Mouse (Mus musculus): ENCODE data around the gene Mybpc3. TPM values are rescaled to one million over a fixed set of nuclear protein-coding genes. Genes with fewer than 3 reads are reported as not detected.
A peak's percentile ranks its signal among the peaks of the same experiment; 100 is the strongest.
"Not testable (repeated sequence)": the region's sequence is repeated elsewhere in the genome, so short reads cannot be mapped to it uniquely, and the experiment has no call there.

Mybpc3 gene
- polyA plus RNA-seq, 1 experiment from 2014 or later = 0.14 TPM

- WGBS = 84% methylated on average over 6 of the region's 6 CpGs
- Histone ChIP-seq H3K4me2 (no peak overlapping the region), H3K9me3 (no peaks in the 10 kb centered on the region), H3K4me1 (0 out of 2 replicates have a peak, but pooled peaks cover 4% of the 10 kb centered on the region), H3K27me3 (no peaks in the 10 kb centered on the region), H3K27ac (no peak overlapping the region), H3K9ac (no peak overlapping the region), H3K36me3 (replicated peaks) (no peaks in the 10 kb centered on the region), H3K4me3 (replicated peaks) (no peak overlapping the region)
- no peak for ATAC-seq (ENCODE audit: low FRiP score)
Observed at GRCm38 (mm10) chr2:91090827-91091226, 27.1 kb upstream of the Mybpc3 start.

- H3K4me3 ChIP-seq (replicated peaks) = no peak overlapping the region
- no peak for ATAC-seq (ENCODE audit: low FRiP score)
- WGBS = 79% methylated on average over 14 of the region's 14 CpGs
- H3K4me2 ChIP-seq = no peak overlapping the region
- H3K36me3 ChIP-seq (replicated peaks) = no peaks in the 10 kb centered on the region
- H3K27ac ChIP-seq = no peak overlapping the region
- H3K9ac ChIP-seq = no peak overlapping the region
- H3K9me3 ChIP-seq = no peaks in the 10 kb centered on the region
- no peaks in the 10 kb centered on the region for H3K27me3 ChIP-seq
- no peaks in the 10 kb centered on the region for H3K4me1 ChIP-seq
Observed at GRCm38 (mm10) chr2:91096524-91096923, 21.4 kb upstream of the Mybpc3 start.

GRCm38 (mm10) chr2:91097015-91097414 lies 20.9 kb upstream of the Mybpc3 start:
- H3K27ac ChIP-seq = no peak overlapping the region
- no peak overlapping the region for H3K9ac ChIP-seq
- H3K4me3 ChIP-seq (replicated peaks) = no peak overlapping the region
- no peak overlapping the region for H3K4me2 ChIP-seq
- ATAC-seq (ENCODE audit: low FRiP score) = no peak
- H3K36me3 ChIP-seq (replicated peaks) = no peaks in the 10 kb centered on the region
- no peaks in the 10 kb centered on the region for H3K27me3 ChIP-seq
- WGBS = 89% methylated on average over 10 of the region's 10 CpGs
- H3K9me3 ChIP-seq = no peaks in the 10 kb centered on the region
- H3K4me1 ChIP-seq = no peaks in the 10 kb centered on the region

GRCm38 (mm10) chr2:91098156-91098555 lies 19.8 kb upstream of the Mybpc3 start:
- Histone ChIP-seq H3K9me3 (no peaks in the 10 kb centered on the region), H3K4me3 (replicated peaks) (no peak overlapping the region), H3K9ac (no peak overlapping the region), H3K36me3 (replicated peaks) (no peaks in the 10 kb centered on the region), H3K4me1 (no peaks in the 10 kb centered on the region), H3K27me3 (no peaks in the 10 kb centered on the region), H3K4me2 (no peak overlapping the region), H3K27ac (no peak overlapping the region)
- ATAC-seq (ENCODE audit: low FRiP score) = no peak
- WGBS = 90% methylated on average over 2 of the region's 2 CpGs

GRCm38 (mm10) chr2:91101124-91101740 lies 16.7 kb upstream of the Mybpc3 start:
- WGBS = 18% methylated on average over 7 of the region's 7 CpGs
- no peaks in the 10 kb centered on the region for H3K9me3 ChIP-seq
- H3K9ac ChIP-seq = no peak overlapping the region
- no peaks in the 10 kb centered on the region for H3K4me1 ChIP-seq
- H3K36me3 ChIP-seq (replicated peaks) = no peaks in the 10 kb centered on the region
- H3K27me3 ChIP-seq = no peaks in the 10 kb centered on the region
- no peak overlapping the region for H3K27ac ChIP-seq
- peak; percentile 78 for ATAC-seq (ENCODE audit: low FRiP score)
- H3K4me2 ChIP-seq = no peak overlapping the region
- no peak overlapping the region for H3K4me3 ChIP-seq (replicated peaks)

- H3K9ac ChIP-seq = no peak overlapping the region
- no peaks in the 10 kb centered on the region for H3K9me3 ChIP-seq
- WGBS = 88% methylated on average over 3 of the region's 3 CpGs
- H3K4me2 ChIP-seq = no peak overlapping the region
- no peaks in the 10 kb centered on the region for H3K4me1 ChIP-seq
- no peak overlapping the region for H3K4me3 ChIP-seq (replicated peaks)
- ATAC-seq (ENCODE audit: low FRiP score) = no peak
- H3K27me3 ChIP-seq = 0 out of 2 replicates have a peak, but pooled peaks cover 3% of the 10 kb centered on the region
- no peak overlapping the region for H3K27ac ChIP-seq
- no peaks in the 10 kb centered on the region for H3K36me3 ChIP-seq (replicated peaks)
Observed at GRCm38 (mm10) chr2:91108156-91108555, 9.8 kb upstream of the Mybpc3 start.

GRCm38 (mm10) chr2:91109241-91109640 lies 8.7 kb upstream of the Mybpc3 start:
- no peaks in the 10 kb centered on the region for H3K36me3 ChIP-seq (replicated peaks)
- 82% methylated on average over 5 of the region's 5 CpGs for WGBS

GRCm38 (mm10) chr2:91109807-91110385 lies 8.0 kb upstream of the Mybpc3 start:
- no peak overlapping the region for H3K4me3 ChIP-seq (replicated peaks)
- peaks cover 14% of the 10 kb centered on the region; the same call in 1 of the 2 replicates for H3K27me3 ChIP-seq
- no peak overlapping the region for H3K4me2 ChIP-seq
- 90% methylated on average over 5 of the region's 5 CpGs for WGBS
- H3K36me3 ChIP-seq (replicated peaks) = no peaks in the 10 kb centered on the region
- ATAC-seq (ENCODE audit: low FRiP score) = no peak
- no peaks in the 10 kb centered on the region for H3K9me3 ChIP-seq
- H3K4me1 ChIP-seq = no peaks in the 10 kb centered on the region
- H3K9ac ChIP-seq = no peak overlapping the region
- H3K27ac ChIP-seq = no peak overlapping the region

More at GRCm38 (mm10) chr2:91109241-91109640, 8.7 kb upstream of the Mybpc3 start:
- no peaks in the 10 kb centered on the region for H3K9me3 ChIP-seq
- H3K27me3 ChIP-seq = 0 out of 2 replicates have a peak, but pooled peaks cover 10% of the 10 kb centered on the region
- ATAC-seq (ENCODE audit: low FRiP score) = no peak
- H3K9ac ChIP-seq = no peak overlapping the region
- no peaks in the 10 kb centered on the region for H3K4me1 ChIP-seq
- no peak overlapping the region for H3K27ac ChIP-seq
- no peak overlapping the region for H3K4me3 ChIP-seq (replicated peaks)
- H3K4me2 ChIP-seq = no peak overlapping the region

GRCm38 (mm10) chr2:91110429-91110828 lies 7.5 kb upstream of the Mybpc3 start:
- no peak overlapping the region for H3K9ac ChIP-seq
- no peak overlapping the region for H3K4me2 ChIP-seq
- 74% methylated on average over 6 of the region's 6 CpGs for WGBS
- H3K27ac ChIP-seq = no peak overlapping the region
- H3K27me3 ChIP-seq = peaks cover 18% of the 10 kb centered on the region; the same call in 1 of the 2 replicates
- H3K9me3 ChIP-seq = no peaks in the 10 kb centered on the region
- no peaks in the 10 kb centered on the region for H3K36me3 ChIP-seq (replicated peaks)
- no peak overlapping the region for H3K4me3 ChIP-seq (replicated peaks)
- no peak for ATAC-seq (ENCODE audit: low FRiP score)
- peaks cover 3% of the 10 kb centered on the region for H3K4me1 ChIP-seq

- not testable (repeated sequence) for ATAC-seq (ENCODE audit: low FRiP score); H3K4me2 ChIP-seq; H3K36me3 ChIP-seq (replicated peaks); H3K27ac ChIP-seq; H3K4me3 ChIP-seq (replicated peaks); H3K9ac ChIP-seq; H3K9me3 ChIP-seq; H3K4me1 ChIP-seq
- peaks cover 28% of the 10 kb centered on the region for H3K27me3 ChIP-seq
- WGBS = 96% methylated on average over 3 of the region's 3 CpGs
Observed at GRCm38 (mm10) chr2:91111832-91112231, 6.1 kb upstream of the Mybpc3 start.

GRCm38 (mm10) chr2:91112491-91112890 lies 5.5 kb upstream of the Mybpc3 start:
- Histone ChIP-seq H3K9me3 (no peaks in the 10 kb centered on the region), H3K36me3 (replicated peaks) (no peaks in the 10 kb centered on the region), H3K4me2 (no peak overlapping the region), H3K9ac (no peak overlapping the region), H3K27me3 (peaks cover 33% of the 10 kb centered on the region), H3K27ac (no peak overlapping the region), H3K4me1 (peaks cover 4% of the 10 kb centered on the region), H3K4me3 (replicated peaks) (no peak overlapping the region)
- ATAC-seq (ENCODE audit: low FRiP score) = no peak
- WGBS = 64% methylated on average over 4 of the region's 4 CpGs

- no peak overlapping the region for H3K9ac ChIP-seq
- no peak overlapping the region for H3K4me3 ChIP-seq (replicated peaks)
- peaks cover 35% of the 10 kb centered on the region for H3K27me3 ChIP-seq
- peaks cover 4% of the 10 kb centered on the region for H3K4me1 ChIP-seq
- 83% methylated on average over 10 of the region's 10 CpGs for WGBS
- no peaks in the 10 kb centered on the region for H3K9me3 ChIP-seq
- H3K4me2 ChIP-seq = no peak overlapping the region
- H3K36me3 ChIP-seq (replicated peaks) = no peaks in the 10 kb centered on the region
- ATAC-seq (ENCODE audit: low FRiP score) = no peak
- H3K27ac ChIP-seq = no peak overlapping the region
Observed at GRCm38 (mm10) chr2:91113334-91113733, 4.6 kb upstream of the Mybpc3 start.

- H3K36me3 ChIP-seq (replicated peaks) = no peaks in the 10 kb centered on the region
Observed at GRCm38 (mm10) chr2:91113852-91114251, 4.1 kb upstream of the Mybpc3 start.

More at GRCm38 (mm10) chr2:91113852-91114251, 4.1 kb upstream of the Mybpc3 start:
- Histone ChIP-seq H3K4me1 (peaks cover 4% of the 10 kb centered on the region), H3K4me2 (no peak overlapping the region), H3K9me3 (no peaks in the 10 kb centered on the region), H3K4me3 (replicated peaks) (no peak overlapping the region), H3K27ac (no peak overlapping the region), H3K9ac (no peak overlapping the region), H3K27me3 (peaks cover 35% of the 10 kb centered on the region)
- WGBS = 73% methylated on average over 6 of the region's 6 CpGs
- no peak for ATAC-seq (ENCODE audit: low FRiP score)

All from forebrain, embryonic 12.5 days (tissue).